Mouse (Mus musculus) hindbrain, embryonic 10.5 days (tissue): ENCODE data around the gene Gm14434. TPM values are rescaled to one million over a fixed set of nuclear protein-coding genes. Genes with fewer than 3 reads are reported as not detected.
"Not testable (repeated sequence)": the region's sequence is repeated elsewhere in the genome, so short reads cannot be mapped to it uniquely, and the experiment has no call there.

Experiments used
- DNase-seq: peaks from one replicate; pipeline ENCODE4 v3.0.0-alpha.2; 2017; ENCODE audit warnings: low spot score
- H3K27ac ChIP-seq: fragments of 300-500 bp; sonication (generic); 2 replicates; pipeline ENCODE4 v1.5.1; 2016; ENCODE audit warnings: mild to moderate bottlenecking, moderate library complexity
- H3K27me3 ChIP-seq: fragments of 300-500 bp; sonication (generic); 2 replicates; pipeline ENCODE4 v1.6.1; 2016; ENCODE audit warnings: mild to moderate bottlenecking; ENCODE audit not compliant: poor library complexity, insufficient read depth, severe bottlenecking
- H3K36me3 ChIP-seq: fragments of 300-500 bp; sonication (generic); 2 replicates; pipeline ENCODE4 v1.6.1; 2016; ENCODE audit warnings: mild to moderate bottlenecking, moderate library complexity
- H3K4me1 ChIP-seq: fragments of 300-500 bp; sonication (generic); replicated peaks from 2 replicates; pipeline ENCODE4 v1.6.1; 2016; ENCODE audit warnings: mild to moderate bottlenecking
- H3K4me3 ChIP-seq: fragments of 300-500 bp; sonication (generic); 2 replicates; pipeline ENCODE4 v1.5.1; 2016; ENCODE audit warnings: mild to moderate bottlenecking, moderate library complexity
- H3K9me3 ChIP-seq: fragments of 300-500 bp; sonication (generic); 2 replicates; pipeline ENCODE4 v1.6.1; 2016; ENCODE audit warnings: mild to moderate bottlenecking, moderate library complexity
- WGBS: fragments of 180-500 bp; shearing (Covaris S2); methylation state at CpG from one replicate; pipeline ENCODE4 v1.1.7; 2016; 5-methylcytosine and 5-hydroxymethylcytosine counted together
- polyA plus RNA-seq: library from polyadenylated mRNA; unstranded; fragments of >200 nt; fragmentation: Nextera tagmentation; extraction: Ambion mirVana; gene quantifications from 2 replicates; pipeline ENCODE4 v1.2.1, GENCODE M21; 2016

The Gm14434 gene
- polyA plus RNA-seq, result 8.9 and 13.9 TPM in 2 replicates

- not testable (repeated sequence) for H3K36me3 ChIP-seq, H3K27ac ChIP-seq, H3K4me1 ChIP-seq, H3K4me3 ChIP-seq, H3K27me3 ChIP-seq, DNase-seq, H3K9me3 ChIP-seq
- no CpG with 5 or more reads among the region's 4 CpGs for WGBS
Observed at GRCm38 (mm10) chr2:176486683-176487082, at the start of gene Gm14434. Gene Gm14434, minus strand, starts transcription at chr2:176486783.

- H3K27ac ChIP-seq, H3K27me3 ChIP-seq, H3K36me3 ChIP-seq, H3K4me1 ChIP-seq, DNase-seq, H3K4me3 ChIP-seq, H3K9me3 ChIP-seq: not testable (repeated sequence)
- WGBS, result no CpG with 5 or more reads among the region's 9 CpGs
Observed at GRCm38 (mm10) chr2:176520756-176521155, 34.2 kb upstream of the Gm14434 start, which contains the start of gene Zfp967. Gene Zfp967, plus strand, starts transcription at chr2:176521056.

- H3K36me3 ChIP-seq, H3K9me3 ChIP-seq, DNase-seq, H3K4me3 ChIP-seq, H3K27ac ChIP-seq, H3K27me3 ChIP-seq, H3K4me1 ChIP-seq: not testable (repeated sequence)
- no CpG with 5 or more reads among the region's 6 CpGs for WGBS
Observed at GRCm38 (mm10) chr2:176423294-176423693, 63.3 kb downstream of the Gm14434 start, which contains the start of gene Gm14435. Gene Gm14435, plus strand, starts transcription at chr2:176423594.

Other genes with a start within 250 kb of the Gm14434 start
- not detected in 2 replicates for gene Gm11009, start 167.3 kb downstream of the Gm14434 start, polyA plus RNA-seq
- gene Gm14435, start 63.2 kb downstream of the Gm14434 start, polyA plus RNA-seq, result 6.4 and 10.8 TPM in 2 replicates
- gene Zfp967, start 34.3 kb upstream of the Gm14434 start, polyA plus RNA-seq, result not detected in 2 replicates
- gene Gm14308, start 149.6 kb upstream of the Gm14434 start, polyA plus RNA-seq, result 7.8 and 18.2 TPM in 2 replicates
- 5.9 and 9.4 TPM in 2 replicates for gene Zfp973, start 183.7 kb upstream of the Gm14434 start, polyA plus RNA-seq
- gene Gm14305, start 221.5 kb upstream of the Gm14434 start, polyA plus RNA-seq, result 22.3 and 27.2 TPM in 2 replicates